In genomic region chr3:145463731-145464130, GRCm38 (mm10) we compare ENCODE assay signal across 11 mouse cellular contexts.
"Had no signal": no experiment of that assay in that cellular context is flagged by ENCODE, and none has a peak within 500 bp of the region (broad histone marks: within the 10 kb centered on the region; RNA-seq: fewer than 3 reads in every experiment).

No protein-coding gene starts in this region.

- H3K27ac ChIP-seq: kidney, embryonic 15.5 days; limb, embryonic 13.5 days; liver, embryonic 14.5 days had no signal

- H3K4me2 ChIP-seq: kidney, embryonic 15.5 days; limb, embryonic 13.5 days had no signal

- H3K9me3 ChIP-seq: kidney, embryonic 15.5 days; limb, embryonic 13.5 days had no signal

- H3K9ac ChIP-seq: kidney, embryonic 15.5 days; limb, embryonic 13.5 days; liver, embryonic 14.5 days had no signal

- H3K27me3 ChIP-seq: kidney, embryonic 15.5 days; limb, embryonic 13.5 days had no signal

- H3K36me3 ChIP-seq: kidney, embryonic 15.5 days; limb, embryonic 13.5 days had no signal

- H3K4me3 ChIP-seq: kidney, embryonic 15.5 days; limb, embryonic 13.5 days had no signal

- H3K4me1 ChIP-seq: kidney, embryonic 15.5 days had no signal

- DNase-seq: kidney, adult 2 months; kidney, postnatal 14 days; left cerebral cortex, postnatal 4 days; lung, adult 18-20 months; midbrain, embryonic 14.5 days; right cerebral cortex, adult 18-20 months; right cerebral cortex, postnatal 25 days; thymus, postnatal 36 days had no signal
